Mouse (Mus musculus) activated CD4-positive, CD25-positive, alpha-beta regulatory T cell, adult 9 weeks (primary cell): ENCODE data around the gene Myom1. TPM values are rescaled to one million over a fixed set of nuclear protein-coding genes. Genes with fewer than 3 reads are reported as not detected.

Experiments
- polyA plus RNA-seq: library from polyadenylated mRNA; unstranded; fragments of 100-300 nt; shearing (Covaris generic); gene quantifications from one replicate; pipeline ENCODE4 v1.2.1, GENCODE M21; 2017

Myom1 gene
- 0.39 TPM for polyA plus RNA-seq

GRCm38 (mm10) chr17:71002081-71002743 lies at the start of gene Myom1:
TSS of gene Myom1 (plus strand) at chr17:71002633.

DNA sequence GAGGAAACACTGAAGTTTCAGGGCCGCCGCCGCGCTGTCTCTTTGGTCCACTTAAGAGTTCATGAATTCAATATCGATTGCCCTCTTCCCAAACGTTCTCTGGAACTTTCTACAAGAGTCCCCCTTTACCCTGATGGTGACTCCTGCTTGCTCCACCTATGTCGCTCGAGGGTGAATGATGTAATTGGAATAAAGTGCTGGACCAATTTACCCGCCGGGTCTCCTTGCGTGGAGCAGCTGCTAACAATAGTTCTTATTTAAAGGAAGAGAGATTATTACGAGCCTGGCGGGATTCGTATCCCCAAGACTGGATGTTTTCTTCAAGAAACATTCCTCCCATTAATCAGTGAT lies 286 bp downstream of the Myom1 start, which contains the start of gene Myl12a:
Gene Myl12a (minus strand): TSS at position 135 of the 351 bp plus-strand sequence.

Other genes with a start within 250 kb of the Myom1 start
- 79.3 TPM for gene Tgif1, start 149.1 kb upstream of the Myom1 start, polyA plus RNA-seq
- 912 TPM for gene Myl12a, start 245 bp downstream of the Myom1 start, polyA plus RNA-seq
- 23.5 TPM for gene Lpin2, start 179.9 kb downstream of the Myom1 start, polyA plus RNA-seq